Mouse (Mus musculus): ENCODE data around the gene Gdf9.

The Gdf9 gene

DNA sequence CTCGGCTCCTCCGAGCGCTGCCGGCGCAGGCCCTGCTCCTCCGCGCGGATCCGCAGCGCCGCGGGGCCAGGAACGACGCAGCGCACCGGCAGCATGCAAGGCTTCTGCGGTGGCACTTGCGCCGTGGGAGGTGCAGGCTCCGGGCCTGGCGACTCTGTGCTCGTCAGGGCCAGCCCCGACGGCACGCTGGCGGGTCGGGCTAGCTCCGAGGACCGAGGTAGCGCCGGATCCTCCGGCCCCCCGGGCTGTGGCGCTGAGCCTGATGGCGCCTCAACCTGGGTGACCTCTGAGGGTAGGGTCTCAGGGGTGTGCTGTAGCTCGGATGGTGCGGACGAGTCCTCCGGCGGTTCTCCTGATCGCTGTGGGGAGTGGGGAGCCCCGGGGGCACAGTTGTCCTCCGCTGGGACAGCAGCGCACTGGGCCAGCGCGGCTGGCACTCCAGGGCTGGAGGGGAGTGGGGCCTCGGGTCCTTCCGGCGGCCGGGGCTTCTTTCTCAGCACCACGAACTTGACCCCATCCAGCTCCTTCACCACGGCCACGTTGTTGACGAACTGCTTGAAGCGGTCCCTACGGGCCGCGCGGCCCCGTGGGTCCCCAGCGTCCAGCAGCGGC, 48.5 kb downstream of the Gdf9 start:
- DNase-seq = peak; percentile 27

DNA sequence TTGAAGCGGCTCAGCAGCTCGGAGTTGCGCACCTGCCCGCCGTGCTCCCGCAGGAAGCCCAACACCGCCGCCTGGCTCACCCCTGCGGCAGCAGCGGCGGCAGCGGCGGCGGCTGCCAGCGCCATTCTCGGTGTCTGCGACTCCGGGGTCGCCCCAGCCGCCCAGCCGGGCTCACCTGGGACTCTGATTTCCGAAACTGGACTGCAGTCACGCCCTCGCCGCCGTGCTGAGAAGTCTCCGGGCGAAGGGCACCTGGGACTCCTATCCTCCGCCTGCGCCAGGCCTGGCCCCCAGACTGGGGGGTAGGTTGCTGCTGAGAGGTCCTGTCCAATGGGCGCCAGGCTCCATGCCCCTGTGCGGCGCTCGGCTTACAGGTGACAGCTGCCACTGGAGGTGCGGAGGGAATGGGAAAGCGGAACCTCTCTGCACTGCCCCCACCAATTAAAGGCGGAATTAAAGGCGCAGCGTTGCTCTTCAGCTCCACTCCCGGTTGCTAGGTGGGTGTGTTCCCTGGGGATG, 49.0 kb downstream of the Gdf9 start, which contains the start of the genes Gm9945 and Sowaha:
TSS of gene Gm9945 (plus strand) at position 384 of the 519 bp plus-strand sequence.
TSS of gene Sowaha (minus strand) at position 492 of the 519 bp plus-strand sequence.
- peak; percentile 60 for DNase-seq

- no peak for DNase-seq
Measured at GRCm38 (mm10) chr11:53481088-53481730, 50.4 kb downstream of the Gdf9 start.

- no peak for DNase-seq
Measured at GRCm38 (mm10) chr11:53483159-53483891, 52.5 kb downstream of the Gdf9 start.

DNA sequence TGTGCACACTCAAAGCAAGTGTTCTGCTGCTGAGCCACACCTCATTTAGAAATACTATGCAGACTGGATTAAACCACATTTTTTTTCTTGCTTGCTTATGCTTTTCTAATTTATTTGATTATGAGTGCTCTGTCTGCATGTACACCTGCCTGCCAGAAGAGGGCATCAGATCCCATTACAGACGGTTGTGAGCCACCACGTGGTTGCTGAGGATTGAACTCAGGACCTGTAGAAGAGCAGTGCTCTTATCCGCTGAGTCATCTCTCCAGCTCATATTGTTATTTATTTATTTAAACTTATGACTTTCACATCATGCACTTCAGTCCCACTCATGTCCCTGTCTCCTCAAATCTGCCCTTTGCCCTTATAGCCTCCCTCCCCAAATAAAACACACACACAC, 54.9 kb downstream of the Gdf9 start:
- no peak for DNase-seq

DNA sequence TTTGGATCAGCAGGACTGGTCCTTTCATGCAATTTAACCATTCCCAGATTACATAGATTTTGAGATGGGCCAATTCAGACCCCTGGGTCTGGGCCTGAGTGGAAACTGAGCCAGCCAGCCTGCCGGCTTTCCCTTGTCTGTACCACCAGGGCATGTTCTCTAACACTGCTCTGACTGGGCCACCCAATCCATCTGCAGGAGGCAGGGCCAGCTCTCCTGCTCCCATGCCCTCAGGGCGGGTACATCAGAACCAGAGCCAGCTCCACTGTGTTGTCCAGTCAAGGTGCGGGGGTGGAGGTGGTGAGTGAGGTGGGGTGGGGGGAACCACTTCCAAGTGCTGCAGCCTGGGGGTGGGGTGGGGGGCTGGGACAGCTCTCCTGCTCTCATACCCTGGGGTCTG, 55.5 kb downstream of the Gdf9 start:
- DNase-seq = no peak

GRCm38 (mm10) chr11:53486822-53487594, 56.2 kb downstream of the Gdf9 start:
- peak; percentile 73 for DNase-seq
